Comparison of ENCODE assay signal across 8 mouse cellular contexts in the genomic region with DNA sequence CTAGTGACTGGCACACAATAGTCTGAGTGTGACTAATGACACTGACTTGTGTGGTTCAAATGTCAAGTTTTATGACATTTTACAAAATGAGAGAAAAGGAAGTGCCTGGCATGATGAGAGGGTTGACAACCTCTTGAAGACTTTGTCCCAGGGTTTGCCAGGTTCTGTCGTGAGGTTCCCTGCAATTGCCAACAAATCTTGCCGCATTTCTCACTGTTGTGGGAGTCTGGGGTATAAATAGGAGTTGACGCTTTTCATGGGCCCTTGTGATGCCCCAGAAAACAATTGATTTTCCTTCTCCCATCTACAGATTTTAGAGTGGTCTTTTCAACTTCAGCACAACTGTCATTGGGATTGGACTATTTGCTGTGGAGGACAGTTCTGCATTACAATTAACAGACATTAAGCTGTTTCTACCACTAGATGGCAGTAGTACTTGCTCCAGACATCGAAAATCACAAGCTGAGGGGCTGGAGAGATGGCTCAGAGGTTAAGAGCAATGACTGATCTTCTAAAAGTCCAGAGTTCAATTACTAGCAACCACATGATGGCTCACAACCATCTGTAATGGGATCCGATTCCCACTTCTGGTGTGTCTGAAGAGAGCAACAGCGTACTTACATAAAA. TPM values are rescaled to one million over a fixed set of nuclear protein-coding genes. Genes with fewer than 3 reads are reported as not detected.
A peak's percentile ranks its signal among the peaks of the same experiment; 100 is the strongest.
DNase-seq lines count a peak whose midpoint lies in the region; ATAC-seq lines count a peak whose summit lies in the region.

No protein-coding gene starts in this region.

- H3K27me3 ChIP-seq in embryonic facial prominence, embryonic 14.5 days (replicated peaks; ENCODE audit: control insufficient read depth, insufficient read depth, low read length): no peaks in the 10 kb centered on the region

- WGBS in embryonic facial prominence, embryonic 14.5 days: 28% methylated on average over 6 of the region's 6 CpGs

- intact Hi-C loops in left cerebral cortex, postnatal 4 days (cut with DNase I): loop anchor here (5.0 to 10.0 kb wide), 2 partner anchors 117 to 309 kb away; partner anchors contain the start of gene Ttl

- no peak overlapping the region for H3K4me2 ChIP-seq in embryonic facial prominence, embryonic 14.5 days (ENCODE audit: low read depth, low read length)

- H3K9ac ChIP-seq in embryonic facial prominence, embryonic 14.5 days (ENCODE audit: low read depth, low read length): no peak overlapping the region

- no peak overlapping the region for H3K4me3 ChIP-seq in embryonic facial prominence, embryonic 14.5 days (ENCODE audit: low read depth, low read length)

- no peak overlapping the region for H3K27ac ChIP-seq in embryonic facial prominence, embryonic 14.5 days (replicated peaks; ENCODE audit: low read depth, low read length)

- no peaks in the 10 kb centered on the region for H3K4me1 ChIP-seq in embryonic facial prominence, embryonic 14.5 days (ENCODE audit: control insufficient read depth, insufficient read depth, low read length)

- peak; percentile 29 for ATAC-seq in CD4-positive, CD25-positive, alpha-beta regulatory T cell, adult 4 months
- no peak for ATAC-seq in embryonic facial prominence, embryonic 14.5 days (ENCODE audit: low read depth)

- H3K9me3 ChIP-seq in embryonic facial prominence, embryonic 14.5 days (ENCODE audit: control insufficient read depth, low read length): no peaks in the 10 kb centered on the region

- DNase-seq in layer of hippocampus, adult 11-12 months (ENCODE audit: low spot score): peak; percentile 27
- DNase-seq in layer of hippocampus, postnatal 36 days: no peak
- DNase-seq in R1 (ENCODE audit: low read depth, low spot score): peak; percentile 70
- DNase-seq in embryonic facial prominence, embryonic 14.5 days (ENCODE audit: low spot score): peak; percentile 83
- peak; percentile 8 for DNase-seq in left cerebral cortex, postnatal 4 days
- DNase-seq in testis, postnatal 14 days (ENCODE audit: low spot score): no peak
- no peak for DNase-seq in ovary, postnatal 14 days (ENCODE audit: low spot score)

- no peaks in the 10 kb centered on the region for H3K36me3 ChIP-seq in embryonic facial prominence, embryonic 14.5 days (ENCODE audit: control insufficient read depth, insufficient read depth, low read length)

RNA-seq across cellular contexts. Expression of gene Zc3h8, which starts 4.2 kb away (rescaled TPM):
- 1 to 10 TPM; 5.8 to 6.0 TPM for total RNA-seq in layer of hippocampus, postnatal 36 days (2021)
- polyA plus RNA-seq in CD4-positive, CD25-positive, alpha-beta regulatory T cell, adult 4 months (2017; shearing (Covaris generic)): 1 to 10 TPM; 6.4 to 8.7 TPM
- 7.1 and 7.3 TPM in 2 replicates for polyA plus RNA-seq in embryonic facial prominence, embryonic 14.5 days (2014; fragmentation: Nextera tagmentation; extraction: Ambion mirVana)
- total RNA-seq in left cerebral cortex, postnatal 4 days (2021): 10 to 100 TPM in 1 of 2 experiments, 1 to 10 TPM in 1; 9.0 to 10.3 TPM

RNA-seq across cellular contexts. Expression of gene Zc3h6, which starts 19.1 kb away (rescaled TPM):
- 10 to 100 TPM; 15.6 to 17.2 TPM for total RNA-seq in layer of hippocampus, postnatal 36 days (2021)
- 10 to 100 TPM in 1 of 2 experiments, 1 to 10 TPM in 1; 9.6 to 11.9 TPM for polyA plus RNA-seq in CD4-positive, CD25-positive, alpha-beta regulatory T cell, adult 4 months (2017; shearing (Covaris generic))
- 1.4 and 2.3 TPM in 2 replicates for polyA plus RNA-seq in embryonic facial prominence, embryonic 14.5 days (2014; fragmentation: Nextera tagmentation; extraction: Ambion mirVana)
- 10 to 100 TPM; 14.8 to 15.4 TPM for total RNA-seq in left cerebral cortex, postnatal 4 days (2021)

RNA-seq across cellular contexts. Expression of gene Gm10762, which starts 19.4 kb away (rescaled TPM):
- total RNA-seq in layer of hippocampus, postnatal 36 days (2021): 1 to 10 TPM; 3.2 to 4.9 TPM
- 1 to 10 TPM; 1.7 to 2.2 TPM for polyA plus RNA-seq in CD4-positive, CD25-positive, alpha-beta regulatory T cell, adult 4 months (2017; shearing (Covaris generic))
- 15.8 and 16.8 TPM in 2 replicates for polyA plus RNA-seq in embryonic facial prominence, embryonic 14.5 days (2014; fragmentation: Nextera tagmentation; extraction: Ambion mirVana)
- total RNA-seq in left cerebral cortex, postnatal 4 days (2021): 10 to 100 TPM; 13.8 to 15.5 TPM

Comparison
In these comparisons a context has a peak if more than half of its experiments do, and no peak if none do; other contexts are left out.
1. DNase-seq: peak in layer of hippocampus, adult 11-12 months (single experiment), R1 (single experiment), embryonic facial prominence, embryonic 14.5 days (single experiment) and left cerebral cortex, postnatal 4 days (single experiment); none in layer of hippocampus, postnatal 36 days (0 of 2), testis, postnatal 14 days (single experiment) and ovary, postnatal 14 days (single experiment).